Mouse (Mus musculus) brain, embryonic 18.5 days (tissue): Measurements from ENCODE around the gene Arih2.
"Not testable (repeated sequence)": the region's sequence is repeated elsewhere in the genome, so short reads cannot be mapped to it uniquely, and the experiment has no call there.

Source experiments
- DNase-seq: peaks from one replicate; pipeline ENCODE4 v3.0.0-alpha.2; 2012; ENCODE audit warnings: low read depth, low spot score

Arih2 gene

DNA sequence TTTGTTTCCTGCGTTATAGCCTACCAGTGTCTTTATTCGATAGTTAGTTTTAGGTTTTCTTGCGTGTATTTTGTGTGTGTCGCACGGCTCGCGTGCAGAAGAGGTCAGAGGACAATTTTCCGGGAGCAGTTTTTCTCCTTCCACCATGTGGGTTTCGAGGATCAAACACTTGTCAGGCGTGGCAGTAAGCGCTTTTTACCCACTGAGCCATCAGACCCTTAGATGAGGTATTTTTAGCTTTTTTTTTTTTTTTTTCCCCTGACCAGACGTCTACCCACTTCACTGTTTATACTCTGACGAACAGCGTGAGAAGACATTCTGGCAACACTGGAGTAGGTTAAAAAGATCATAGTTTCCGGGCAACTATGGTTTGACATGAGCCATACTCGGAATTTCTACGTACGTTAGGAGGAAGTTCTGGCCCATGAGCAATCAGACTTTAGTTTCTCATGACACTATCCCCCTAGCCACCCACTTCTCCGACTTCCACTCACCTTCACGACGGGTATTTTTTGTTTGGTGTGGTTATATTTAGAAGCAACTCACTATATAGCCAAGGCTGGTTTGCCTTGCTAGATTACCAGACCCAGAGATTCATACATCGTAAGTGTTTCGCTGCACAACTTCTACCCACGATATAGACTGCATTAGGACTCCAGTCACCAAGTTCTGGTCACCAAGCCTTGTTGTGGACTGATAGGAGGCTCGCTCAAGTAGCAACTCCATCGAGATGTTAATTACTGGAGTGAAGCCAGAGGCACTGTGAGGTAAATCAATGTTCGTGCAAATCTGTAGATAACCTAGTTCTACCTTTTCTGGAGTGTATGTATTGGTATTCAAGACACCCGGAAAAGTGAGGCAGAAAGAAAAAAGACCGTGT is 615 bp upstream of the Arih2 start:
- DNase-seq: no peak

DNA sequence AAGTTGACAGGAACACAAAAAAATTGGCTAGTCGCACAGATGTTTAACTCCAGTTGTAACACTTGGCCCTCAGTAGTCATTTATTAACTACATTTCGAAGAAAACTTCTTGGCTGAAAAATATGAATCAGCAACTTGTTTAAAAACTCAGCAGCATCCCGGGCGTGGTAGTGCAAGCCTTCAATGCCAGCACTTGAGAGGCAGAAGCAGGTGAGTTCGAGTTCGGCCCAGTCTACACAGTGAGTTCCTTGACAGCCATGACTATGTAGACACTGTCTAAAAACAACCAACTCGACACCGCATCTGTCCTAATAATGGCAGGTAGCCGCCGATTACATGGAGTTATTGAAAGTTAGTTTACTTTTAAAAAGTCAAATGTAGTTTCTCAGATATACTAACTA is 1.0 kb downstream of the Arih2 start:
- no peak for DNase-seq

DNA sequence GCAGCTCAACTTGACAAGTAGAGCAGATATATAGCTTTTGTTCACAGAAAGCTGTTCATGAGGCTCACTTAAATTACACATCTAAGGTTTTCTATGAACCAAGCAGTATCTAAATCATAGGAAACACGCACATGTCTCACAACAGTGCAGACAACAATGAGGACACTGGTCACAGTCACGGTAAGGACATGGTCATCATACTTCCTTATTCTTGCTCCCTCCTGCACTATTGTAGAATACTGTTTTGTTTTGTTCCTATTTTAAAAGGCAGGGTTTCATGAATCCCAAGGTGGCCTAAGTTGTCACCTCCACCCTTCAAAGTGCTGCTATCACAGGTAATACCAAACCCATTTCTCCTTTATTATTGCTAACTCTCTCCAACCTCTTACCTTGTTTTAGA is 9.4 kb downstream of the Arih2 start:
- no peak for DNase-seq

DNA sequence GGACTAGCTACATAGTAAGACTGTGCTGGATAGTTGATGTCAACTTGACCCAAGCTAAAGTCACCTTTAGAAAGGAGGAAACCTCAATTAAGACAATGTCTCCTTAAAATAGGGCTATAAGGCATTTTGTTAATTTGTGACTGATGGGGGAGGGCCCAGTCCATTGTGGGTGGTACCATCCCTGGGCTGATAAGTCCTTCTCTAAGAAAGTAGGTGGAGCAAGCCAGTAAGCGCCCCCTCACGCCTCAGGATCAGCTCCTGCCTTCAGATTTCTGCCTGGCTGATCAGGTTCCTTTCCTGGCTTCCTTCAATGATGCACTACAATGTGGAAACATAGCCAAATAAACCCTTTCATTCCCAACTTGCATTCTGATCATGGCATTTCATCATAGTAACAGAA is 13.8 kb downstream of the Arih2 start:
- no peak for DNase-seq

DNA sequence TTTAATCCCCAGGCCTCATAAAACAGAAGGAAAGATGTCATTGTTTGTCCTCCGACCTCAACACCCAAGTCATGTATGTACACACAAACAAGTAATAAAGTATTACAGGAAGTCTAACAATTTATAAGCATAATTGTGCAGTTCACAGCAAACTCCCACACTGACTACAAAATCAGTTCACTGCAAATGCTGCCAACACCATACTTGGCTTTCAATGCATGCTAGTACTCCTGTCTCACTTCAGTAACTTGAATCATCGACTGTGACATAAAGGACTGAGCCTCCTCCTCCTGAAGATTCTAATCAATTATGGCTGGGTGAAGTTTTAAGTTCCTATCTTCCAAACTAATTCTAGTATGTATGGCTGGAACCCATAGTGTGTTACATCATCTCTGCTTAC is 15.3 kb downstream of the Arih2 start:
- no peak for DNase-seq

DNA sequence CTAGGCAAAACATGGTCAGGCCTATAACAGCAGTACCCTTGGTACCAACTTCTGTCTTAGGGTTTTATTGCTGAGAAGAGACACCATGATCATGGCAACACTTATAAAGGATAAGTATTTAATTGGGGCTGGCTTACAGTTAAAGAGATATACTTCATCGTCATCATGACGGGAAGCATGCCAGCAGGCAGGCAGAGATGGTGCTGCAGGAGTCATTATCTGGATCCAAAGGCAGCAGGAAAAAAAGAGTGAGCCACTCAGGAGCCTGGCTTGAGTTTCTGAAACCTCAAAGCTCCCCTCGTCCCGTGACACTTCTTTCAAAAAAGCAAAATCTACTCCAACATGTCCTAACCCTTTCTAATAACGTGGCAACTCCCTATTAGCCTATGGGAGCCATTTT is 16.8 kb downstream of the Arih2 start:
- no peak for DNase-seq

DNA sequence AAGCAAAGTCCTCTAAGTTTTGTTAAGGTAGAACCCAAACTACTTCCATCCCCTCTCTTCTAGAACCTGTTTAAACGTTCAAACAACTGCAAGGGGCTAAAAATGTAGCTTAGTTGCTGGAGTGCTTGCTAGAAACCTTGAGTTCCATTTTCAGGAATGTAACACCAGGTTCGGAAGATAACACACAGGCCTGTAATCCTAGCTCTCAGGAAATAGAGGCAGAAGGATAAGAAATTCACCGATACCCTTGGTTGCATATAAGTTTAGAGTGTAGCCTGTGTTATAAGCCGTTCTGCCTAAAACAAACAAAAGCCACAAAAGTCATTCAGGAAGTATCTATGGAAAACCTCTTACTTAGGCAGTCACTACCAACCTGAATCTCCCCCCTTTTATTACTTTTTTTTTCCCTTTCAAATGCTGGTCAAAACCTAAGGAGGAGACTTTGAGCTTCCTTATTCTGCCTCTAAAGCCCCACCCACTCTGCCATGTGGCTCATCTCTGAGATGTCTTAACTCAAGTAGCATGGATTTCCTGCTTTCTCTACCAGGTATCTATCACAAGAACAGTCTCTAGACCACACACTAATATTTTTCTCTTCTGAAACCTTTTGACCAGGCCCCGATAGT is 17.4 kb downstream of the Arih2 start:
- no peak for DNase-seq

DNA sequence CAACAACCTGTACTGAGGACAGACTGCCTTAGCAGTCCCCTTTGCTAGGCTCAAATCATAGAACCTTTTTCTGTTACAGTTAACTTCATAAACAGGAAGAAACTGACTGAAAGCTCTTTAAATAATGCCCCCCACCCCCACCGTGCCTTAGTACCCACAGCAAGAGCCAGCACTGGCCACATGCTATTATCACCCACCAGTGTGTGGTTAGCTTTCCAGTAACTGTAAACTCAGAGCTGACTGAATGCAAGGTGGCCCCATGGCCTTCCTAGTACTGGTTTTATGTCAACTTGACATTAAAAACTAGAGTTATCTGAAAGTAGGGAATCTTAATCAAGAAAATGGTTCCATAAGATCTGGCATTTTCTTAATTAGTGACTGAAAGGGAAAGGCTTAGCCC is 18.5 kb downstream of the Arih2 start:
- no peak for DNase-seq

DNA sequence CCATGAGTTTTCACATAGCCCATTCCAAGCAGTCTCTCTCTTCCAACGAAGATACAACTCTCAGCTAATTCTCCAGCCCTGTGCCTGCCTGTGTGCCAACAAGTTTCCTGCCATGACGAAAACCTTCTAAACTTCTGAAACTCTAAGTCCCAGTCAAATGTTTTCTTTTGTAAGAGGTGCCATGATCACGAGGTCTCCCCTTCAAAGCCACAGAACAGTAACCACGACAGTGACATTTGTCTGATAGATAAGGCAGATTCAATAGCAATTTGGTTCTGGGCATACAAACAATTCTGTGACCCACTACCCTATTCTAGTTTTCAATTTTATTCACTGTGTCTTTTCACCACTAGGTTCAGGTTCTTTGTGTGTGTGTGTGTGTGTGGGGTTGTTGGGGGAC is 21.0 kb downstream of the Arih2 start:
- no peak for DNase-seq

DNA sequence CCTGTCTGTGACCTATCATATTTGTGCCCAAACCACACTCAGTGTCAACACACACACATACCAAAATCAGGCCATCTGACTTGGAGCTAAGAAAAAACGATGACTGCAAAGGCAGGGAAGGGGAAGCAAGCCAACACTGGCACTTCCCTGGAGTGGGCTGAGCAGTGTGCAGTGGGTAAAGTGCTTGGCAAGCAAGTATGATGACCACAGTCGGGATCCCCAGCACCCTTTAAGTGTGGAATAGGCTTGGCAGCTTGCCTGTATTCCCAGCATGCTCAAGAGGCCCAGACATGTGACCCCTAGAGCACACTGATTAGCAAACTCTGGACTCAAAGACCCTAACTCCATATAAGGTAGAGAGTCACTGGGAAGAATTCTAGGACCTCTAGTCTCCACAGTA is 22.7 kb downstream of the Arih2 start:
- DNase-seq: no peak

DNA sequence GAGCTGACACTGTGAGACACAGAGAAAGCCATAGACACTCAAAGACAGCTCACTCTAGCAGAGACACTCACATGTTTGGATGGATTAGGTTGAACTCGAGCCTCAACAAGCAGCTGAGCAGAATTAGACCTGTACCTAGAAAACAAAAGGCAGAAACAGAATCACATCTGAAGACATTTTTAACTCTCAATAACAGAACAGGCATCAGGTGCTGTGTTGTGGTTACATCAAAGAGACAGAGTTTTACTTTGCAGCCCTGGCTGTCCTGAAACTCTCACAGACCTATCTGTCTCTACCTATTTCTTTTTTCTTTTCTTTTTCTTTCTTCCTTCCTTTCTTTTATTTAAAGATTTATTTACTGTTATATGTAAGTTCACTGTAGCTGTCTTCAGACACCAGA is 31.9 kb downstream of the Arih2 start:
- no peak for DNase-seq

DNA sequence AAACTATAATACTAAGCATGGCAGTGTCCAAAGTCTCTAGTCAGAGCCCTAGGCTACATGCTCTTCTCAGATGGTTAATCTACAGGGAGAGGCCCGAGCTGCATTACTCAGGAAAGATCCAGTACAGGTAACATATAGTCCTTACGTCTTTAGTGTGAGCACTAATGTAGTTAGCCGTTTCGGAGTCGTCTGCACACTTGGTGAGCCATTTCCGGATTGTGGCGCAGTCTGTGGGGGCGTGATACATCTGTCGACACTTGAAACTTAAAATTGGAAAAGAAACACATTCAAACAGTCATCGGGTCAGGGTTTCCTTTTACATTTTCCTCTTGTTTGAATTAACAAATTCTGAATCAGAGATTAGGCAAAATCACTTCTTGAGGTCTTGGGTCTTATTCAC is 37.7 kb downstream of the Arih2 start:
- DNase-seq: no peak

DNA sequence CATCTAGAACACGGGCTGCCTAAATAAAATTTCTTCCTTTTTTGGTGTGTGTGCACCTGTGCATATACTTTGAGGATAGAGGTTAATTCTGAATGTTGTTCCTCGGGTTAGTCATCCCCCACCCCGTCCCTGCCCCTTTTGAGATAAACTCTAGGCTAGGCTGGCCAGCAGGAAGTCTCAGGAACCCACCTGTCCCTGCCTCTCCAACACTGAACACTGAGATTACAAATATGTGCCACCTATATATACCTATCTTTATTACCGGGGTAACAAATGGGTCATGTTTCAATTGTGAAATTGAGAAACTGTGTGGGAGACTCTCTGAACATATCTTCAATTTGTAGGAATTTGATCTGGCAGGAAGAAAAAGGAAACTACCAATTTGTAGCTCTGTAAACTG is 40.3 kb downstream of the Arih2 start:
- DNase-seq: no peak

DNA sequence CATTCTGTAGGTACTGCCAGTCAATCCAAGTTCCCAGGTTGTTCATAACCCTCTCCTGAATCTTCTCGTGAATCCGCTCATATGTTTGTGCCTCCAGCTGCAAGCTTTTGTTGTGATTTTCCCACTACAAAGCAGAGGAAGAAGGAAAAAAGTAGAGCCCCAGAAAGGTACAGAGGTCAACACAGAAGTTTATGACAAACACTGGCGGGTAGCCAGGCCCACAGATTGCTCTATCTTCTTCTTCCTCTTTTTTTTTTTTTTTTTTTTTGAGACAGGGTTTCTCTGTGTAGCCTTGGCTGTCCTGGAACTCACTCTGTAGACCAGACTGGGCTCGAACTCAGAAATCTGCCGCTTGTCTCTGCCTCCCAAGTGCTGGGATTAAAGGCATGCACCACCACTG is 41.3 kb downstream of the Arih2 start:
- not testable (repeated sequence) for DNase-seq

DNA sequence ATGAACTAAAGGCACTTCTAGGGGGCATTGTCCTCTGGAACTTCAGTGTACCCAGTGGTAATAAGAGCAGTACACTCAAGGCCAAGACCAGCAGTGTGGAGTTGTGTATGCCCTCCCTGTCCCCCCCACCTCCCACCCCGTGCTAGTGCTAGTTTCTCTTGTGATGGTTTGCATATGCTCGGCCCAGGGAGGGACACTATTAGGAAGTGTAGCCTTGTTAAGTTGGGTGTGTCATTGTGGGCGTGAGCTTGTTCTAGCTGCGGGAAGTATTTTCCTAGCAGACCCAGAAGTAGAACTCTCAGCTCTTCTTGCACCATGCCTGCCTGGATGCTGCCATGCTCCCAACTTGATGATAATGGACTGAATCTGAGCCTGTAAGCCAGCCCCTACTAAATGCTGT is 47.2 kb downstream of the Arih2 start:
- no peak for DNase-seq

DNA sequence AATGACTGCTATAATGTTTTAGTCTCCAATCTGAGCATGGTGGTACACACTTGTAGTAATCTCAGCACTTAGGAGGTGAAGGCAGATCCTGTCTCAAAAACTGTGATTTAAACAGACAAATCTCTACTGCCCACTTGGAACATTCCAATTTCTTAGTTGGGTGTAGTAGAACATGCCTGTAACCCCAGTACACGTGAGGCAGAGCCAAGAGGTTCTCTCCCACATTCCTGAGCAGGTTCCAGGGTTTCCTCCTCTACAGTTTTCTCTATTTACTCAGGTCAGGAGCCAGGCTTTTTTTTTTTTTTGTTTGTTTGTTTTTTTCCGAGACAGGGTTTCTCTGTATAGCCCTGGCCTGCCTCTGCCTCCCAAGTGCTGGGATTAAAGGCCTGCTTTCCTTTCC is 49.2 kb downstream of the Arih2 start:
- no peak for DNase-seq

DNA sequence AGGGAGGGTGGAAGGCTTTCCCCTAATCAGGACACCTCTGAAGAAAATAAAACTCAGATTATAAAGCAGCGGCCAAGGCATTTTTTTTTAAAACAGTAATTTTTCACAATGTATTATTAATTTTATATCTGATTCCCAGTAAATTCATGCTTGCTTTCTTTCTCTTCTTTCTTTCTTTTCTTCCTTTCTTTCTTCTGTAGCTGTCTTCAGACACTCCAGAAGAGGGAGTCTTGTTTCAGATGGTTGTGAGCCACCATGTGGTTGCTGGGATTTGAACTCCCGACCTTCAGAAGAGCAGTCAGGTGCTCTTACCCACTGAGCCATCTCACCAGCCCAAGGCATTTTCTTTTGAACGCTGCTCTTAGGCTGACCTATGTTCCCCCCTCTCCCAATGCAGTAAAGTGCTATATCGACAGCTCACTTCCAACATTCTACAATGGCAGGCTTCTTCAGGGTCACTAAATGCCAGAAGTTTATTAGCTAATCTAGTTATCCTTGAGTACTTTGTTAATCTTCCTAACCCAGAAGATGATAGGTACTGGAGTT is 50.1 kb downstream of the Arih2 start:
- no peak for DNase-seq

DNA sequence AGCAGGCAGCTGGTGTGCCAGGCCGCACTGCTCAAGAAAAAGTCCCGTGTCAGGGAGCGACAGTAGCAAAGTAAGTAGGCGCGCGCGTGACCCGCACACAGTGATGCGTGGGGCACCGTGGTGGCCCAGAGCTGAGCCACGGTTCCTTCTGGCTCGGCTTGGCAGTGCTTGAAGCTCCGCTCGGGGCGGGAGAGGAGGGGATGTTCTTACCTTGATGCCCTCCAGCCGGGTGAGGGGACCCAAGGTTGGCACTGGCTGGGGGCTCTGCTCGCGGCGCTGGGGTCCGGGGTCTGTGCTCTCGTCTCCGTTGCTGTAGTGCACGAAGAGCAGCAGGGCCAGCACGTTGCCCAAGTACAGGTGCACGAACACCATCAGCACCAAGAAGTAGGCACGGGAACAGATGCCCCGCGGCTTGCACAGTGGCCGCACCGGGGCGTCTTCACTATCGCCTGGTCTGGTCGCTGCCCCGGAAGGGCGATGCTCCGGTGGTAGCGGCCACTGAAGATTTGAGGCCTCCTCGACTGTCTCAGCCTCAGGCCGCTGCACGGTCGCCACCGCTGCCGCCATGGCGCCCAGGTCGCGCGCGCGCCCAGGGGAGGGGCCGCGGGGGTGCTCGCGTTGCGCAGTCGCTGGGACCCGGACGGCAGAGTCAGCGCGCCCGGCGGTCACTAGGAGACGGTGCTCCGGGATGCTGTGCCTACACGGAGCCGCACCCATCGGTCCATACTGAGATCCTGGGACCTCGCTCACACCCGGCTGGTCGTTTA is 52.0 kb downstream of the Arih2 start, which contains the start of gene P4htm:
Gene P4htm, minus strand, starts transcription at position 670 of the 767 bp plus-strand sequence.
- no peak for DNase-seq

DNA sequence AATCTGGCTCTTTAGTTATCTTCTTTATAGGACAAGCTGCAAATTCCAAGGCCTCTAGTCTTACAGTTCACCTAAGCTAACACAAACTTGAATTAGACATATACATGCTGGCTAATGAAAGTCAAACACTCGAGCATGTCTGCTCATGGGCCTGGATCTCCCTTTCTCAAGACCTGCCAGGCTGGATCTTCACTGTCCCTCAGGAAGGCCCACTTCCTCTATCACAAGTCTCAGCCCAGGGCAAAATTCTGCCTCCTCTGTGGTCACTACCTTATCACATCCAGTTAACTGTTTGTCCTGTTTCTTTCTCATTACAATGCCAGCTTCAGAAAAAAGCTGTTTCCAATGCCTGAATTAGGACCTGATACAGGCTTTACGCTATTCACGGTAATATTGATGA is 54.8 kb downstream of the Arih2 start:
- DNase-seq: no peak

DNA sequence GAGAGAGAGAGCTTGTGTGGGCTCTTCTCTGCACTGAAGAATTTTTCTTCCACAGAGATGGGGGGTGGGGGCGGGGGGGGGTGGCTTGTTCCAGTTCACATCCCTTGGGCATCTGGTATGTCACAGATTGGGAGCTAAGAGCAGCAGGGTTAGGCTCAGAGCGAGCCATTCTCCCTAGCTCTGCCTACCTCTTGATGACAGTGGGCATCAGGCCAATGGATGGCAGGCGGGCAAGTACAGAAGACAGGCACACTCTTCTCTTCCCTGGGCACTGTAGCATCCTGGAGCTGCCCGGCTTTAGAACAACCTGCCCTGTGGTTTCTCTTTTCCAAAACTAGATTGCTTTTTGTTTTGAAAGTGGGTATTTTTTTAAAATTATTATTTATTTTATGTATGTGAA is 57.7 kb downstream of the Arih2 start:
- no peak for DNase-seq

DNA sequence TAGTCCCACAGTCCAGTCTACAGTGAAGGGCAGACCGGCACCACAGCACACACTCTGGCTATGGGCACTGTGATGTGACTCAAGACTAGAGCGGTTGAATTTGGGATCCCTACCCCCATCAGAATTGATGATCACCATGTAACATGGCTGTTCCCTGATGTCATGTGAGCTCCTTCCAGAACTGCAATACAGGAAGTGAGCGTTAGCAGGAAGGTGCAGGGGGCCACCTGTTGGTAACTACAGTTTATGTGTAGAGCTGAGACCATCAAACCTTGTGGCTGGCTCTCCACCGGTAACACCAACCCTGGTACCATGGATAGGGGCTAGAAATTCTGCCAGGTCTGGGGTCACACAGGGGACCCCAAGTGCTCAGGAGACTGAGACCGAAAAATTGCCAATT is 60.0 kb downstream of the Arih2 start:
- DNase-seq: no peak

DNA sequence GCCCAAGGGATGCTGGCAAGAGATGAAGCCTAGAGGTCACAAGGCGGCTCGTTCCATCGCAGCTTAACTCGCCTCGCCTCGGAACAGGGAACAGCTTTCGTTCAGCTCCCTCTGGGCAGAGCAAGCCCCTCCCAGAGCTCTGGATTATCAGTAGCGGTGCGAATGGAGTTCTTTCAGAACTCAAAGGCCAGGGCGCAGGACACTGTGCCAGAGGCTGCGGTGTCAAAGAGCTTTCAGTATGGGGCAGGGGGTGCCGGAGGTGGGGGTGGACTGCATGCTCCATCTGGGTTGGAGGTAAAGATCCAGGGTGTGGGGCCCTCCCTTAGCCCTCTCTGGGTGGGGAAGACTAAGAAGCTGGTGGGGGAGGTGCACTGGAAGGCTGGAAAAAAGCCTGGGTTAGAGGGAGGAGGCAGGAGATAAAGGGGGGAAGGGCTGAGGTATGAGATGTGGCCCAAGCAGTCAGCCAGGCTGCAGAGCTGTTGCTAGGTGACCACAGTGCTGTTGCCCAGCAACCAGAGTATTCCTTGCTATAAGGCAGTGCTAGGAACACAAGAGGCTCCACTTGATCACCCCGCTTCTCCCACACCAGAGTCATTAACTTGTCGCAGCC is 61.5 kb downstream of the Arih2 start:
- DNase-seq: peak; percentile 90
